Mouse (Mus musculus) gastrocnemius, postnatal 4 days (tissue): ENCODE measurements around the gene Npr1. TPM values are rescaled to one million over a fixed set of nuclear protein-coding genes. Genes with fewer than 3 reads are reported as not detected.

Source experiments
- total RNA-seq, 2 experiments: library from RNA; stranded (reverse); gene quantifications; 2 replicates each; pipeline ENCODE4 v1.2.3; 2021

The Npr1 gene
- total RNA-seq, 2 experiments from 2014 or later, result 25.9 to 26.4 TPM

Other genes with a start within 250 kb of the Npr1 start
- gene Jtb, start 234.3 kb downstream of the Npr1 start, total RNA-seq, result 10 to 100 TPM; 48.9 to 53.8 TPM
- gene Creb3l4, start 222.4 kb downstream of the Npr1 start, total RNA-seq, result under 1 TPM; 0.18 to 0.25 TPM
- 10 to 100 TPM; 81.1 to 84.6 TPM for gene Slc39a1, start 217.7 kb downstream of the Npr1 start, total RNA-seq
- 10 to 100 TPM; 20.9 to 24.1 TPM for gene Crtc2, start 211.7 kb downstream of the Npr1 start, total RNA-seq
- gene Dennd4b, start 200.7 kb downstream of the Npr1 start, total RNA-seq, result 10 to 100 TPM; 26.1 to 27.2 TPM
- 10 to 100 TPM; 63.6 to 67.4 TPM for gene Gatad2b, start 172.7 kb downstream of the Npr1 start, total RNA-seq
- gene Slc27a3, start 75.9 kb downstream of the Npr1 start, total RNA-seq, result 1 to 10 TPM; 7.2 to 7.4 TPM
- 10 to 100 TPM; 31.8 to 32.0 TPM for gene Ints3, start 32.2 kb downstream of the Npr1 start, total RNA-seq
- gene Ilf2, start 10.3 kb upstream of the Npr1 start, total RNA-seq, result 10 to 100 TPM; 72.3 to 75.4 TPM
- gene Snapin, start 25.2 kb upstream of the Npr1 start, total RNA-seq, result 10 to 100 TPM; 71.3 to 74.7 TPM
- gene Chtop, start 43.6 kb upstream of the Npr1 start, total RNA-seq, result 100 to 1,000 TPM; 110 to 118 TPM
- gene S100a1, start 48.5 kb upstream of the Npr1 start, total RNA-seq, result 10 to 100 TPM; 27.3 to 31.2 TPM
- gene S100a13, start 48.6 kb upstream of the Npr1 start, total RNA-seq, result 10 to 100 TPM; 22.6 to 23.3 TPM
- gene S100a14, start 61.0 kb upstream of the Npr1 start, total RNA-seq, result 1 to 10 TPM in 1 of 2 experiments, under 1 TPM in 1; 0.64 to 1.1 TPM
- gene S100a16, start 71.4 kb upstream of the Npr1 start, total RNA-seq, result 100 to 1,000 TPM; 117 to 124 TPM
- 1 to 10 TPM; 1.4 to 2.3 TPM for gene S100a3, start 94.7 kb upstream of the Npr1 start, total RNA-seq
- gene S100a2, start 124.4 kb upstream of the Npr1 start, total RNA-seq, result not detected
- gene Gm42674, start 136.0 kb upstream of the Npr1 start, total RNA-seq, result not detected
- 10 to 100 TPM; 15.7 to 17.2 TPM for gene S100a4, start 137.9 kb upstream of the Npr1 start, total RNA-seq
- gene S100a5, start 142.7 kb upstream of the Npr1 start, total RNA-seq, result not detected
- 100 to 1,000 TPM; 140 to 154 TPM for gene S100a6, start 147.0 kb upstream of the Npr1 start, total RNA-seq
- under 1 TPM in 1 of 2 experiments, not detected in 1; 0.29 TPM for gene S100a7a, start 188.2 kb upstream of the Npr1 start, total RNA-seq
- 10 to 100 TPM in 1 of 2 experiments, 1 to 10 TPM in 1; 4.5 to 11.8 TPM for gene S100a8, start 203.1 kb upstream of the Npr1 start, total RNA-seq
- gene S100a9, start 229.9 kb upstream of the Npr1 start, total RNA-seq, result 10 to 100 TPM in 1 of 2 experiments, 1 to 10 TPM in 1; 3.2 to 14.2 TPM